Mouse (Mus musculus) G1E (cell line): Measurements from ENCODE around the gene Car15.

Experiments
- CTCF ChIP-seq: IDR thresholded peaks from 2 replicates; pipeline ENCODE4 v1.5.1; 2012; ENCODE audit warnings: low read depth, low read length, inconsistent platforms, mixed read lengths
- GATA1 ChIP-seq: IDR thresholded peaks from 2 replicates; pipeline ENCODE4 v1.6.1; 2012; ENCODE audit warnings: borderline replicate concordance, low read length, inconsistent platforms, mixed read lengths
- GATA2 ChIP-seq: IDR thresholded peaks from 2 replicates; pipeline ENCODE4 v1.6.1; 2012; ENCODE audit warnings: low read depth, low read length, inconsistent platforms, borderline replicate concordance
- POLR2AphosphoS5 ChIP-seq: IDR thresholded peaks from 2 replicates; pipeline ENCODE4 v1.6.1; 2012; ENCODE audit warnings: low read depth, low read length, inconsistent platforms; ENCODE audit not compliant: insufficient replicate concordance
- TAL1 ChIP-seq: conservative IDR thresholded peaks from 2 replicates; pipeline ENCODE4 v1.6.1; 2012; ENCODE audit warnings: low read depth, low read length, inconsistent platforms, mixed read lengths

DNA sequence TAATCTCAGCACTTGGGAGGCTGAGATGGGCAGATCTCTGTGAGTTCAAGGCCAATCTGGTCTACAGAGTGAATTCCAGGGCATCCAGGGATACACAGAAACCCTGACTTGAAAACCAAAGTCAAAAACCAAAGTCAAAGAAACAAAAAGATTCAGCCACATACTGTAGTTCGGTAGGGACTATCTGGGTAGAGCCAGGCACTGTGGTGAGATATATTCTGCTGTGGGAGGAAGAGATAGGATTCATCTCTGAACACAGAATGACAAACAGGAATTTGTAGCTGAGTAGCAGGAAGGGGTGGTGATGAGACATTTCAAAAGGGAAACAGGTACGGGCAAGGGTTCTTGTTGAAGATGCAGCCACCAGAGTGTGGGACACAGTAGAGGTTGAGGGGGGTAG lies 9.9 kb downstream of the Car15 start:
- TF ChIP-seq CTCF, result no peak
- TF ChIP-seq GATA1, result no peak
- no peak for TF ChIP-seq TAL1
- TF ChIP-seq POLR2AphosphoS5, result no peak
- no peak for TF ChIP-seq GATA2
